Mouse (Mus musculus): Measurements from ENCODE around the gene Slc9a5. TPM values are rescaled to one million over a fixed set of nuclear protein-coding genes. Genes with fewer than 3 reads are reported as not detected.

Slc9a5 gene
- polyA plus RNA-seq, 1 experiment from 2014 or later = 12.3 TPM

DNA sequence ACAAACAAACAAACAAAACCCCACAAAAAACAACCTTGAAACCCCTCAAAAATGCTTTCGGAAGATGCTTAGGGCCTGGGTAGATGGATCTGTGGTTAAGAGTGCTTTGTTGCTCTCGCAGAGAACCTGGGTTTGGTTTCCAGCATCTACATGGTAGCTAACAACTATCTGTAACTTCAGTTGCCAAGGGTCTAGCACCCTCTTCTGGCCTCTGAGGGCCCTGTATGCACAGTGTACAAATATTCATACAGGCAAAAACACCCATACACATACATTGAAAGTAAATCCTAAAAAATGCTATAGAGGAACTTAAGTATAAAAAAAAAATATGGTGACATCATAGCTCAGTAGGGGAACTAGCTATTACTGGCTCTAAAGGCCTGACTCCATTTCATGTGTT, 35.4 kb downstream of the Slc9a5 start:
- Histone ChIP-seq H3K4me2 (ENCODE audit: low read length) (no peak overlapping the region), H3K4me1 (ENCODE audit: control insufficient read depth, insufficient read depth, low read depth, low read length) (no peaks in the 10 kb centered on the region; the same call in 1 of the 2 replicates), H3K9ac (ENCODE audit: low read depth, low read length) (no peak overlapping the region), H3K27me3 (replicated peaks; ENCODE audit: control insufficient read depth, insufficient read depth, low read length) (no peaks in the 10 kb centered on the region), H3K4me3 (ENCODE audit: low read length) (no peak overlapping the region), H3K27ac (ENCODE audit: low read depth, low read length) (no peak overlapping the region), H3K36me3 (ENCODE audit: control insufficient read depth, insufficient read depth, low read length) (no peaks in the 10 kb centered on the region), H3K9me3 (ENCODE audit: control insufficient read depth, low read length) (no peaks in the 10 kb centered on the region)
- 100% methylated on average over 2 of the region's 2 CpGs for WGBS
- ATAC-seq = no peak

GRCm38 (mm10) chr8:105387151-105387550, 38.5 kb downstream of the Slc9a5 start:
- Histone ChIP-seq H3K27ac (ENCODE audit: low read depth, low read length) (no peak overlapping the region), H3K9ac (ENCODE audit: low read depth, low read length) (no peak overlapping the region), H3K36me3 (ENCODE audit: control insufficient read depth, insufficient read depth, low read length) (no peaks in the 10 kb centered on the region), H3K9me3 (ENCODE audit: control insufficient read depth, low read length) (no peaks in the 10 kb centered on the region), H3K4me2 (ENCODE audit: low read length) (no peak overlapping the region), H3K4me3 (ENCODE audit: low read length) (no peak overlapping the region), H3K4me1 (ENCODE audit: control insufficient read depth, insufficient read depth, low read depth, low read length) (no peaks in the 10 kb centered on the region), H3K27me3 (replicated peaks; ENCODE audit: control insufficient read depth, insufficient read depth, low read length) (no peaks in the 10 kb centered on the region)
- no peak for ATAC-seq
- 62% methylated on average over 1 of the region's 1 CpGs for WGBS

DNA sequence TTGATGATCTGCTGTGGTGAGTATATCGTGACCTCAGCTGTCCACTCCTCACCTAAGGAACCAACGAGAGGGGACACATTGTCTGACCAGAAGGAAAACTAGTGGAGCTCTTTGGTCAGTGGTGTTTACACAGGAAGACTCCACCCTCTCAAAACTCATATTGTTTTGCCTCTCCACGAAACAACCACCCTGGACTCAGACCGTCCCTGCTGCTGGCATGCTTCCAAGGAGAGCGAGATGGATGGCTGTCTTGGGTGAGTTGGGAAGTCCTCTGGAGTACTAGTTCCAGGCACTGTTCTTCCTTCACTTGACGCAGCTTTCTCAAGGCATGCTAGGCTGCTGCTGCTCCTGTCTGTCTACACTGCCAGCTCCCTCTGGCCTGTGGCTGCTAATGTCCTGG, 40.5 kb downstream of the Slc9a5 start:
- Histone ChIP-seq H3K4me1 (ENCODE audit: control insufficient read depth, insufficient read depth, low read depth, low read length) (no peaks in the 10 kb centered on the region), H3K27ac (ENCODE audit: low read depth, low read length) (no peak overlapping the region), H3K4me2 (ENCODE audit: low read length) (no peak overlapping the region), H3K9me3 (ENCODE audit: control insufficient read depth, low read length) (no peaks in the 10 kb centered on the region), H3K27me3 (replicated peaks; ENCODE audit: control insufficient read depth, insufficient read depth, low read length) (no peaks in the 10 kb centered on the region), H3K4me3 (ENCODE audit: low read length) (no peak overlapping the region), H3K36me3 (ENCODE audit: control insufficient read depth, insufficient read depth, low read length) (no peaks in the 10 kb centered on the region), H3K9ac (ENCODE audit: low read depth, low read length) (no peak overlapping the region)
- WGBS = 75% methylated on average over 6 of the region's 6 CpGs
- no peak for ATAC-seq

- Histone ChIP-seq H3K27me3 (replicated peaks; ENCODE audit: control insufficient read depth, insufficient read depth, low read length) (no peaks in the 10 kb centered on the region), H3K4me1 (ENCODE audit: control insufficient read depth, insufficient read depth, low read depth, low read length) (no peaks in the 10 kb centered on the region), H3K9ac (ENCODE audit: low read depth, low read length) (no peak overlapping the region), H3K36me3 (ENCODE audit: control insufficient read depth, insufficient read depth, low read length) (no peaks in the 10 kb centered on the region), H3K4me3 (ENCODE audit: low read length) (no peak overlapping the region), H3K27ac (ENCODE audit: low read depth, low read length) (no peak overlapping the region), H3K9me3 (ENCODE audit: control insufficient read depth, low read length) (no peaks in the 10 kb centered on the region), H3K4me2 (ENCODE audit: low read length) (no peak overlapping the region)
- ATAC-seq = no peak
- 95% methylated on average over 12 of the region's 12 CpGs for WGBS
These were observed 44.6 kb downstream of the Slc9a5 start for GRCm38 (mm10) chr8:105393089-105393787.

- H3K9ac ChIP-seq (ENCODE audit: low read depth, low read length) = no peak overlapping the region
These were observed 45.3 kb downstream of the Slc9a5 start for GRCm38 (mm10) chr8:105393915-105394314.

DNA sequence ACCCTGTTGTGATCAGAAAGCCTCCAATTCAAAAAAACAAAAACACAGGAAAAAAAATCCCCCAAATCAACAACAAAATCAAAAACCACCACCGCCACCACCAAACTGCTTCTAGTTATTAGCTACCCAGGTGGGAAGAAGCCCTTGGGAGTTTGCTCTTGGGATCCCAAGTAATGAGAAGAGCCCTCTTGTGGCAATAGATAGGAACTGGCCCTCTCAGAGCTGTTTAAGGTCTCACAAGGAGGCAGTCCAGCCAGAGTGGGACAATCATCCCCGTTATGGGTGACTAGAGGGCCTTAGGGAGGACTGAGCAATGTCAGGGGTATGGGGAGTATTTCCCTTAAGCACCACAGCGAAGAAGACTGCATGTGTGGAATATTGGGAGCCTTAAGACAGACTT, 49.1 kb downstream of the Slc9a5 start:
- H3K9me3 ChIP-seq (ENCODE audit: control insufficient read depth, low read length) = no peaks in the 10 kb centered on the region
- no peak overlapping the region for H3K27ac ChIP-seq (ENCODE audit: low read depth, low read length)
- no peak overlapping the region for H3K4me3 ChIP-seq (ENCODE audit: low read length)
- no peak overlapping the region for H3K4me2 ChIP-seq (ENCODE audit: low read length)
- no peaks in the 10 kb centered on the region for H3K36me3 ChIP-seq (ENCODE audit: control insufficient read depth, insufficient read depth, low read length)
- 42% methylated on average over 3 of the region's 3 CpGs for WGBS
- no peak overlapping the region for H3K9ac ChIP-seq (ENCODE audit: low read depth, low read length)
- H3K27me3 ChIP-seq (replicated peaks; ENCODE audit: control insufficient read depth, insufficient read depth, low read length) = no peaks in the 10 kb centered on the region
- H3K4me1 ChIP-seq (ENCODE audit: control insufficient read depth, insufficient read depth, low read depth, low read length) = no peaks in the 10 kb centered on the region
- ATAC-seq = no peak

More at GRCm38 (mm10) chr8:105393915-105394314, 45.3 kb downstream of the Slc9a5 start:
- ATAC-seq = no peak
- H3K4me3 ChIP-seq (ENCODE audit: low read length) = no peak overlapping the region
- no peak overlapping the region for H3K4me2 ChIP-seq (ENCODE audit: low read length)
- no peak overlapping the region for H3K27ac ChIP-seq (ENCODE audit: low read depth, low read length)
- no peaks in the 10 kb centered on the region for H3K9me3 ChIP-seq (ENCODE audit: control insufficient read depth, low read length)
- no peaks in the 10 kb centered on the region for H3K36me3 ChIP-seq (ENCODE audit: control insufficient read depth, insufficient read depth, low read length)
- H3K27me3 ChIP-seq (replicated peaks; ENCODE audit: control insufficient read depth, insufficient read depth, low read length) = no peaks in the 10 kb centered on the region
- WGBS = 57% methylated on average over 7 of the region's 7 CpGs
- H3K4me1 ChIP-seq (ENCODE audit: control insufficient read depth, insufficient read depth, low read depth, low read length) = no peaks in the 10 kb centered on the region

- no peak overlapping the region for H3K4me2 ChIP-seq (ENCODE audit: low read length)
- no peaks in the 10 kb centered on the region for H3K36me3 ChIP-seq (ENCODE audit: control insufficient read depth, insufficient read depth, low read length)
- H3K27me3 ChIP-seq (replicated peaks; ENCODE audit: control insufficient read depth, insufficient read depth, low read length) = no peaks in the 10 kb centered on the region
- H3K27ac ChIP-seq (ENCODE audit: low read depth, low read length) = no peak overlapping the region
- H3K9ac ChIP-seq (ENCODE audit: low read depth, low read length) = no peak overlapping the region
- 86% methylated on average over 5 of the region's 5 CpGs for WGBS
- ATAC-seq = no peak
- H3K4me3 ChIP-seq (ENCODE audit: low read length) = no peak overlapping the region
- no peaks in the 10 kb centered on the region for H3K4me1 ChIP-seq (ENCODE audit: control insufficient read depth, insufficient read depth, low read depth, low read length)
- no peaks in the 10 kb centered on the region for H3K9me3 ChIP-seq (ENCODE audit: control insufficient read depth, low read length)
These were observed 51.4 kb downstream of the Slc9a5 start for GRCm38 (mm10) chr8:105400016-105400415.

DNA sequence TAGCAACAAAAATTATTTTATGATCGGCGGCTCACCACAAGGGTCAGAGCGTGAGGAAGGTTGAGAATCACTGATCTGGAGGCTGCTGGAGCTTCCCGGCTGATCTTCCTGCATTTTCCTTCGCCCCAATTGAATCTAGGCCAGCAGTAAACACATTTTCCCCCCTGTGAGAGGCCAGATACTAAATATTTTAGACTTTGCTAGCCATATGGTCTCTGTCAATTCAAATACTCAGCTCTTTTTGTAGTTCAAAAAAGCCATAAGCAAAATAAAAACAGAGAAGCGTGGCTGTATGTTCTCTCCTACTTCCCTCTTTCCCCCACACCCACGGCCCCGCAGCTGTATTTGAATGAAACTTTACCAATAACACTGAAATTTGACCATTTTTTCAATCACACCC, 54.8 kb downstream of the Slc9a5 start:
- H3K27ac ChIP-seq (ENCODE audit: low read depth, low read length) = no peak overlapping the region
- H3K9me3 ChIP-seq (ENCODE audit: control insufficient read depth, low read length) = no peaks in the 10 kb centered on the region
- 89% methylated on average over 8 of the region's 8 CpGs for WGBS
- no peaks in the 10 kb centered on the region for H3K4me1 ChIP-seq (ENCODE audit: control insufficient read depth, insufficient read depth, low read depth, low read length)
- no peak overlapping the region for H3K4me3 ChIP-seq (ENCODE audit: low read length)
- no peaks in the 10 kb centered on the region for H3K36me3 ChIP-seq (ENCODE audit: control insufficient read depth, insufficient read depth, low read length)
- no peak for ATAC-seq
- H3K9ac ChIP-seq (ENCODE audit: low read depth, low read length) = no peak overlapping the region
- H3K4me2 ChIP-seq (ENCODE audit: low read length) = no peak overlapping the region
- no peaks in the 10 kb centered on the region for H3K27me3 ChIP-seq (replicated peaks; ENCODE audit: control insufficient read depth, insufficient read depth, low read length)

DNA sequence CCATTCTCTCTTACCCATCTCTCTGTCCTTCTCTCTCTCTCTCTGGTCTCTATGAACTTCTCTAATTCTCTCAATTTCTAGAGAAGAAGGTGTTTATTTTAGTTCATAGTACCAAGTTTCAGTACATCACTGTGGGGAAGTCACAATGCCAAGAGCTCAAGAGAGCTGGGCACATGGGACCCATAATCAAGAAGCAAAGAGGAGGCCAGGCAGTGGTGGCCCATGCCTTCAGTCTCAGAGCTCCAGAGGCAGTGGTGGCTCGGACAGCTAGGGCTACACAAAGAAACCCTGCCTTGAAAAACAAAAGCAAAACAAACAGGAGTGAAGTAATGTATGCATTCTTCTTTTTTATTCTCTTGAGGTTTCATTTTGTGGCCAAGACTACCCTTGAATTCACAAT, 55.9 kb downstream of the Slc9a5 start:
- Histone ChIP-seq H3K36me3 (ENCODE audit: control insufficient read depth, insufficient read depth, low read length) (no peaks in the 10 kb centered on the region), H3K27ac (ENCODE audit: low read depth, low read length) (no peak overlapping the region), H3K4me3 (ENCODE audit: low read length) (no peak overlapping the region), H3K4me1 (ENCODE audit: control insufficient read depth, insufficient read depth, low read depth, low read length) (no peaks in the 10 kb centered on the region), H3K9ac (ENCODE audit: low read depth, low read length) (no peak overlapping the region), H3K9me3 (ENCODE audit: control insufficient read depth, low read length) (no peaks in the 10 kb centered on the region), H3K4me2 (ENCODE audit: low read length) (no peak overlapping the region), H3K27me3 (replicated peaks; ENCODE audit: control insufficient read depth, insufficient read depth, low read length) (no peaks in the 10 kb centered on the region)
- 38% methylated on average over 1 of the region's 1 CpGs for WGBS
- ATAC-seq = no peak
